Mouse (Mus musculus) frontal cortex, postnatal 10 days (tissue): ENCODE results near the gene Als2cl.

Experiments used
- DNase-seq, 2 experiments: peaks; one replicate each; pipeline ENCODE4 v3.0.0; 2022; ENCODE audit warnings: low spot score in 2 of 2, mixed read lengths in 1 of 2

Als2cl gene

GRCm38 (mm10) chr9:110916786-110917185 lies 37.1 kb downstream of the Als2cl start, which contains the start of gene Fam240a:
Gene Fam240a (minus strand): TSS chr9:110916861.
- no peak for DNase-seq

GRCm38 (mm10) chr9:110920665-110921419 lies 41.2 kb downstream of the Als2cl start:
- DNase-seq = no peak

GRCm38 (mm10) chr9:110922759-110923158 lies 43.1 kb downstream of the Als2cl start:
- peak in 1 of 2 experiments; percentile 64 for DNase-seq

- no peak for DNase-seq
These were observed 51.9 kb downstream of the Als2cl start for GRCm38 (mm10) chr9:110931573-110931972.

- peak; percentile 37 to 47 for DNase-seq
These were observed 54.3 kb downstream of the Als2cl start for GRCm38 (mm10) chr9:110933850-110934437.

GRCm38 (mm10) chr9:110935941-110936340 lies 56.3 kb downstream of the Als2cl start:
- no peak for DNase-seq

GRCm38 (mm10) chr9:110937506-110938490 lies 58.1 kb downstream of the Als2cl start:
- no peak for DNase-seq

- DNase-seq = no peak
These were observed 64.6 kb downstream of the Als2cl start for GRCm38 (mm10) chr9:110944265-110944664.

- DNase-seq = no peak
These were observed 65.7 kb downstream of the Als2cl start for GRCm38 (mm10) chr9:110945343-110945742.

GRCm38 (mm10) chr9:110945926-110946325 lies 66.3 kb downstream of the Als2cl start, which contains the start of gene Tdgf1:
Gene Tdgf1 (minus strand): TSS chr9:110946158.
- no peak for DNase-seq

GRCm38 (mm10) chr9:110946548-110947044 lies 66.9 kb downstream of the Als2cl start:
- DNase-seq = no peak

- no peak for DNase-seq
These were observed 67.6 kb downstream of the Als2cl start for GRCm38 (mm10) chr9:110947261-110947661.

- DNase-seq = no peak
These were observed 68.2 kb downstream of the Als2cl start for GRCm38 (mm10) chr9:110947900-110948299.

- no peak for DNase-seq
These were observed 69.2 kb downstream of the Als2cl start for GRCm38 (mm10) chr9:110948813-110949310.

GRCm38 (mm10) chr9:110950109-110950508 lies 70.4 kb downstream of the Als2cl start:
- no peak for DNase-seq
